Mouse (Mus musculus) kidney, adult 2 months (tissue): Measurements from ENCODE around the gene Nktr.

Experiments used
- CTCF ChIP-seq: fragments of 200-500 bp; conservative IDR thresholded peaks from 2 replicates; pipeline ENCODE4 v1.5.1; 2011; ENCODE audit warnings: low read depth, mild to moderate bottlenecking, control low read depth, low read length, moderate library complexity, mixed read lengths; ENCODE audit not compliant: insufficient read depth, insufficient read length
- POLR2A ChIP-seq: fragments of 200-500 bp; IDR thresholded peaks from one replicate; pipeline ENCODE4 v1.6.1; 2011; ENCODE audit warnings: low read depth, low read length, control low read depth

- TF ChIP-seq POLR2A (no peak), CTCF (no peak)
These were observed 65.8 kb downstream of the Nktr start for GRCm38 (mm10) chr9:121784801-121785200.
